Mouse (Mus musculus) embryo, embryonic 10.5 days (tissue): ENCODE results near the gene Mras.

Source experiments
- DNase-seq: peaks from one replicate; pipeline ENCODE4 v3.0.0-alpha.2; 2015; ENCODE audit warnings: low spot score

The Mras gene

DNA sequence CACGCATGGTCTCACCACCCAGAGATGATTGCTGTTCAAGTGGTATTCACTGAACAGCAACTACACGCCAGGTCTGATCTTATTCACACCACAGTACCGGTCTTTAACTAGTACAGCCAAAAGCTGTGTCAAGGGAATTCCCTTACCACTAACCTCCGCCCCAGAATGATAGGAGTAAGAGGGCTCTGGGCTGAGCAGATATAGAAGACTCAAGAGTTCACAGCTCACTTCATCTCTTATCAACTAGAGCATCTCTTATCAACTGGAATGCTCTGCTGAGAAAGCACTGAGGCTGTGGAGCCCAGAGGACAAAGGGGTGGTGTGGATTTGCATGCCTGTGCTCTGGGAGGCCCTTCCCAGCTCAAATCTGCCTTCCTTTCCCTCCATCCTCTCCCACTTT, 25.4 kb downstream of the Mras start:
- DNase-seq = no peak

DNA sequence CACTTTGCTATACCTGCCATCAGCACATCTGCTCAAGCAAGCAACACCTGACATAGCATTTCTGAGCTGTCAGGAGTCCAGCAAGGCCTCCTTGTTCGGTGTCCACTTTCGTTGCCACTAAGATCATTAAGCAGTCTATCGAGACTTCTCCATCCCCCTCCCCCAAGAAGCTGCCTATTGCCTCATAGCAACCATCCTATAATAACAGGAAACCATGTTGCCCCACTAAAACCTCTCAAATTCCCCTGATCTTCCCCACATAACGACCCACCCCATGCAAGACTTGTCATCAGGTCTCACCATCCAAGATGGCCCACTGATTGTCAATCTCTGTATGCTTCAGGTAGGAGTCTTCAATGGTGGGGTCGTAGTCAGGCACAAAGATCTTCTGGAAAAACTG, 26.1 kb downstream of the Mras start:
- DNase-seq = no peak

DNA sequence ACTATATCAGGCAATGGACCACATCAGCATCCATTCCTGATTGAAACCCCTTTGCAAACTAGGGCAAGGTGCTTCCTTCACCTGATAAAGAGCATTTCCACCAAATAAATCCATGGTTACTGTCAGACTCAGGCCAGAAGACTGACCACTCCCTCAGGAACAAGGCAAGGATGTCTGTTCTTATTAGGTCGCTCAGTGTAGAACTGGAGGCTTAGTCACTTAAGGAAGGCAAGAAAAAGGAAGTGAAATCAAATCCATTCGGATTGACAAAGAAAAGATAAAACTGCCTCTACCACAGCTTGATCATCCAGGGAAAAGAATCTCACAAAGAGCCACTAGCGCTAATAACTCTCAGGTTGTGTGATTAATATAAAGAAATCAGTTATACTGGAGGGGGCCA, 27.9 kb downstream of the Mras start:
- DNase-seq = no peak

DNA sequence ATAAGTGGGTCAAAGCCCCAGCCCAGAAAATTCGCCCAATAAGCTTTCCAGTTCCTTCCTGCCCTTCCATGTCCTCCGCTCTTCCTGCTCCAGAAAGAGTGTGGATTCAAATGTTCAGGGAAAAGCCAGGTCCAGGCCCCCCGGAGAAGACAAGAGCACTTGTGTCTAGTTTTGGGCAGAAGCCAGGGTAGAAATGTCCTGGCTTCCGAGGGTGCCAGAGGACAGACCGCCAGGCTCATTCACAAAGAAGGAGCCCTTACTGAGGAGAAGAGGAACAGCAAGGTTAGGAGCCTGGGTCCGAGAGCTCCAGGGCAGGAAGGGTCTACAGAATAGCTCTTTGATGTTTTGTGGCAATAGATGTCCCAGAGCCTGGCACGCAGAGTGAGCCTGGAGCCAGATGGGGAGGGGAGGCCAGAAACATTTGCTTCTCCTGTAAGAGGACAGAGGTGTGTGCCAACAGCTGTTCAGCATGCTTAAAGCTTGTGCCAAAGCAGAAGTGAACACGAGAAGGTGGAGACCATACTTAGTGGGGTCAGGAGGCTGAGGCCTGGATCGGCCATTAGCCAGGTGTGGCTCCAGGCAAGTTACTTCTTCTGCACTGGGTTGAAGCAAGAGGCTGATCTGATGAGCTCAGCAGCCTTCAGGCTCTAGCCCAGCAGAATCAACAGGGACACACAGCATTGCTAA, 35.8 kb downstream of the Mras start:
- DNase-seq = no peak

DNA sequence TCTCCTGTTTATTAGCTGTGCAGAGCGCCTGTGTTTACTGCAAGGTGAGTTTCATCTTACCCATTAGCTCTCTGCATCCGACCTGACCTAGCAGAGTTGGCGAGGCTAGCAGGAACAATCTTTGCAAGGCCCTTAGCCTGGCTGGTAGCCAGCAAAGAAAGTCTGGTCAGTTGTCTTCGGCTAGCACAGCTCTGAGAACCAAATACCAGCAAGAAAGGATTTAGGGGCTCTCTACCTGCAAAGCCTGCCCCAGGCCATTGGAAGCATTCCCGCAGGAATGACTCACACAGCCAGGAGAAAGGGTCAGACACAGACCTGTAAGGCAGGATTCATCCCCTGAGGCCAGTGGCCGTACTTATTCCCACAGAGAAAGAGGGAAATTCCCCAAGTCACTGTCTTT, 36.4 kb downstream of the Mras start:
- no peak for DNase-seq

DNA sequence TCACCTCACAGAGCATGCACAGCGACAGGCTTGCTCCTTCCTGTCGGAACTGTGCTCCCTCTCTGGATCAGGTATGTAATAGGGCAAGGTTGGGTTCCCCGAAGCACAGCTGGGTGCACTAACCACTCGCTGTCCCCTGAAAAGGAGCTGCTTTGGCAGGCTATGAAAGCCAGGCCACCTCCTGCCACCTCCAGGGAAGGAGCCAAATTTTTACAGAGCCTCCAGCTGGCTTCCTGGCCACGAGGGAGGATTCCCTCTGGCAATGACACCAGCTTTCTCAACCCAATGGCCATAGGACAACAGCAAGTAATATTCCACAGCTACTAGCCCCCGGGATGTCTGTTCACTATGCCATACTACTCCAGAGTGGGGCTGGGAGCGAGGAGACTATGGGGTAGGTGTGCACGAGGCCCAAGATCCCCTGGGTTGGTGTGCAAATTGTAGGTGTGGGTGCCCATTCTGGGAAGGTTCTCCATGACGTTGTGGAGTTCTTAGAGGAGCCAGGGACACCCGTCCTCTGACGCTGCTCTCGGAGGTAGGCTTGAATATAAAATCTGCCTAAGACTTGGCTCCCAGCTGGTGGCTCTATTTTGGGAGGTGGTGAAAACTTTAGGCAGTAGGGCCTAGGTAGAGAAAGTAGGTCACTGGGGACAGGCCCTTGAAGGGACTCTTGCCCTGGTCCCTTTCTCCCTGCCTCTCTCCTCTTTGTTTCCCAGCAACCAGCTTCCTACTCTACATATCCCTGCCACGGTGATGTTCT, 39.9 kb downstream of the Mras start:
- no peak for DNase-seq

DNA sequence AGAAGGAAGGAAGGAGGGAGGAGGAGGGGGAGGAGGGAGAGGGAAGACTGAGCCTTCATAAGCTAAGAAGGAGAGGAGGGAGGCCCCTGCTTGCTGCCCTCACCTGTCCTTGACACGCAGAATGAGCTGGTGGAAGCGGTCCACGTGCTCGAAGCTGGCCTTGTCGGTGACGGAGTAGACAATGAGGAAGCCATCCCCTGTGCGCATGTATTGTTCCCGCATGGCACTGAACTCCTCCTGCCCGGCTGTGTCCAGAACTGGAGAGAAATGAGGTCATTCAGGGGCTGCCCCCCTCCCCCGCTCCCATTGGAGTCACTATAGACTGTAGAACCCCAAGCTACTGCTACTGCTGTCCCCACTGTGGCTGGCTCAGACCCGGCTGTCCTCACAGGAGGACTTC, 42.8 kb downstream of the Mras start:
- DNase-seq = peak; percentile 13

DNA sequence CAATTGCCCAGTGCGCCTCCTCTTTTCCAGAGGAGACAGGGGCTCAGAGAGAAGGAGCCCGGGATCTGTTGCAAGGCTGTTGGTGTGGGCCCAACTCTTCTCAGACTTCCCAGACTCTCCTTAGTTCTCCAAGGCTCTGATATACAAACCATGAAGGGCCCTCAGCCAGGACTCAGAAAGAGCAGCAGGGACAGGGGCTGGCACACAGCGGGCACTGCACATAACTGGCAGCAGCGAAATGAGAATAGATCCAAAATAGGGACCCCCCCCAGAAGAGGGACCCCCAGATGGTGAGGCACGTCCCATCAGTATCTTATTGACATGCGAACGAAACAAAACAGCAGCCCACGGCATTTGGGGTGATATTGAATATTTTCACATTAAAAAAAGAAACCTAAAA, 44.0 kb downstream of the Mras start:
- no peak for DNase-seq

DNA sequence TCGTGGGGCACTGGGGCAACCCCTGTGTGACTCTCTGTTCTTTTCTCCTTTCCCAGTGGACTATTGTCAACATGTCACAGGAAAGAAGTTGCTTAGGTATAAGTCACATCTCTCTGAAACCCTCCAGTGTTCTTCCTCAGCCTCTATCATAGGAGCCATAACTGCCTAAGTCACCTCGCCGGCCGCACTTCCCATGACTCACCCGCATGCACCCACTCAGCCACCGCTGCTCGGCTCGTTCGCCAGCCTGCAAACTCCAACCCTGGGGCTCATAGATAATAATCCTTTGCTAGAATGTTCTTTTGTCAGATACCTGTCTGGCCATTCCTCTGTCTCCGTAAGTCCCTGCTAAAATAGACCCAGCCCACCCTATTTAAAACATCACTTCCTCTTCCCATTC, 45.6 kb downstream of the Mras start:
- no peak for DNase-seq

DNA sequence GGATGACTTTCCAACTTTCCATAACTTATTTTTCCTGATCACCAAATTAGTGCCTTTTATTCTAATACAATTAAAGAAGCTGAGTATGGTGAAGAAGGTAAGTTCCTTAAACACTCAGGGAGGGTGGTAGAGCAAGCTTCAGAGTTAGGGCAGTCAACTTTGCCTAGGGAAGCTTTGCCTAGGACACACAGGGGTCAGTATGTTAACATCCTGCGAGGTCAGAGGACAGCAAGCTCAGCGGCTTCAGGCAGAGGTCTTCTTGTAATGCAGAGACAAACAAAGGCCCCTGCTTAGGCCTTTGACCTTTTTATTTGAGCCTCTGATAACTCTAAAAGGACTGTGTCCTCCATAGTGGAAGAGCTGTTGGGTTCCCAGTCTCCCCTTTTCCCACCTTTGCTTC, 46.5 kb downstream of the Mras start:
- DNase-seq = no peak

DNA sequence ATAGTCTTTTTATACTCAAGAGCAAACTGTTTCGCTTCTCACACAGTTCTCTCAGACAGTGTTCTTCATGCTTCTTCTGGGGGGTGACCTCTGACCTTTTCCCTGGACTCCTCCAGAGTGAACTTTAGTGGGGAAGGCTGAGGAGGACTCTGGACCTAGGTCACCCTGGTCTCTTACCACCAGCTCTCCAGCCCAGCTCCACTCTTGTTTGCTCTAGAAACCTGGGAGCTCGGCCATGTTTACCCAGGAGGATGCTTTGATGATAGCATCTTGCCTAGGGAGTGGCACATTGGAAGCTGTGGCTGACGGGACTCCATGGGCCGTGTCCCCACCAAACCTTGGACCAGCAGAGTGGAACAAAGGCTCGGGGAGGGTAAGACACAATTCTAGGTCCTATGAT, 47.0 kb downstream of the Mras start:
- no peak for DNase-seq

DNA sequence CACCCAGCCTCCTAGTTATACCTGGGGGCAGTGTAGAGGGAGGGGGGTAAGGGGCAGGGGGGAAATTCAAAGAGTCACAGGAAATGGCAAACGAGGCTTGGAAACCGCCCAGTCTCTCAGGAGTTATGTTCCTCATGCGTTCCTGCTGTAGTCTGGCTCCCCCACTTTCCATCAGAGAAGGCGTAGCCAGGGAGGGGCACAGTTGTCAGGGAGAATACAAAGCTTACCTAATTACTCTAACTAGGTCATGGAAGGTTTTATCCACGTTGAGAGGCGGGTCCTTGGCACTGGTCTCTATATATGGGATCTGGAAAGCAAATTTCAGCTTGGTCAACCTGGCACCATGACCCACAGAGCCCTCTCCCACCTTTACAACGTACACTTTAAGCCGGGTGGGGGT, 47.7 kb downstream of the Mras start:
- no peak for DNase-seq

DNA sequence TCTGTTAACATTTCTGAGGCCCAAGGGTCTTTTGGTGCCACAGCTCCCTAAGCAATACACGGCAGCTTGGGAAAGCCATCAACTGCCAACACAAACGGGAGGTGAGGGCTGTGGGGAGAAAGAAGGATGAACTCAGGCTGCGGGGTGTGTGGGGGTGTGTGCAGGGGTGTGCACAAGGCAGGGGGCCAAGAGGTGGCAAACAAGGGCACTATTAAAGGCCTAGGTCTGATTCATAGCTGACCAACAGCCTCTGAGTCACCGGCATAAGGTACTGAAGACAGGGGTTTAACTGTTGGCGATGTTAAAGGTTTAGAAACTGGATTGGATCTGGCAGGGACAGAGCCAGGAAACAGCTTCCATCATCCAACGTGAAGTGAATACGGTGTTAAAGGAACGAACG, 48.3 kb downstream of the Mras start:
- DNase-seq = no peak

DNA sequence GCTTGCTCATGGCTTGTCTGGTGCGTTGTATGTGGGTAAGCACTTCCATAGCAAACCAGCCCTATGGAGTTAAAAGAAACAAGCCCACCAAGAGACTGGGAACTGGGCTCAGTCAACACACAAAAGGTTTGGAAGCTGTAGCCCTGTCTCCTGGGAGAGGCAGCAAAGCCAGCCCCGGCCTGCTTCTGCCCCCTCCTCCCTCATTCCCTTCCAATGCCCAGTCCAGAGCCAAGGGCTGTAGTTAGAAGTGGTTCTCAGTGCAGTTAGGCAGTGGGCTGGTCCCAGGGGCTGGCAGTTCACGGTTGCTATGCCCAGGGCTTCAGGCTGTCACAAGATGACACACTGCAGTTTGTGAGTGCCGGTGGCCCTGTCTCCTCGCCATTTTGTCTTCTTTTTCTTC, 49.1 kb downstream of the Mras start:
- DNase-seq = no peak

DNA sequence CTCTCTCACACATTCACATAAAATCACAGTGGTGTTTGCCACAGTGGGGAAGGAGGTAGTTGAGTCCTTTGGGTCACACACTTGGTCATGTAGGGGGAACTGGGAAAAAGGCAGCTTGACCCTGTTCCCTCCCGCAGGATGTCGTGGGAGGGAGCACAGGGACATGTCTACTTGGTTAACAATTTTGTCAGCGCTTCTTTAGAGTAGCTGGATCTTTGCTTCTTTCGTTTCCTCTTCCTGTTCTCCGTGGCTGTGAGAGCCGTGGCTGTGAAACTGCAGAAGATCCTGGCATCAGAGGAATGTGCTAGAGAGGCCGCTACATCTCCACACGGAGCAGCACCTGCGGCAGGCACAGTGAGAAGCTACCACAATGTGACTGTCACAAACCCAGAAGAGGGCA, 54.6 kb downstream of the Mras start:
- DNase-seq = no peak

DNA sequence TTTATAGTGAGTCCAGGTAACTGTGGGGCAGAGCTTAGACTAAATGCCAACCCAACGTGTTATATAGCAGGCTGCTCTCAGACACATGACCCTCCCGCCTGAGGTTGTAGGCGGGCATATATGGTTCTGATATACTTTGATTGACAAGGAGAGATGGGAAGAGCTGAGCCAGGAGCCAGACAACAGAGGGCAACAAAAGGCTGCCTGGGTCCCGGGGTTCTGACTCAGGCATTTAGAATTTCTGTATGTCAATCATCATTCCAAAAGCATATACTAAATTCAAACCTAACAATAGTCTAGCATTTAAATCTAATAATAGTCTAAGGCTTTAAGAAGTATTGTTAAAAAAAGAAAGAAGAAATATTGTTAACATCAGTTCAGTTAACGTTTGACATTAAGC, 58.0 kb downstream of the Mras start:
- no peak for DNase-seq

DNA sequence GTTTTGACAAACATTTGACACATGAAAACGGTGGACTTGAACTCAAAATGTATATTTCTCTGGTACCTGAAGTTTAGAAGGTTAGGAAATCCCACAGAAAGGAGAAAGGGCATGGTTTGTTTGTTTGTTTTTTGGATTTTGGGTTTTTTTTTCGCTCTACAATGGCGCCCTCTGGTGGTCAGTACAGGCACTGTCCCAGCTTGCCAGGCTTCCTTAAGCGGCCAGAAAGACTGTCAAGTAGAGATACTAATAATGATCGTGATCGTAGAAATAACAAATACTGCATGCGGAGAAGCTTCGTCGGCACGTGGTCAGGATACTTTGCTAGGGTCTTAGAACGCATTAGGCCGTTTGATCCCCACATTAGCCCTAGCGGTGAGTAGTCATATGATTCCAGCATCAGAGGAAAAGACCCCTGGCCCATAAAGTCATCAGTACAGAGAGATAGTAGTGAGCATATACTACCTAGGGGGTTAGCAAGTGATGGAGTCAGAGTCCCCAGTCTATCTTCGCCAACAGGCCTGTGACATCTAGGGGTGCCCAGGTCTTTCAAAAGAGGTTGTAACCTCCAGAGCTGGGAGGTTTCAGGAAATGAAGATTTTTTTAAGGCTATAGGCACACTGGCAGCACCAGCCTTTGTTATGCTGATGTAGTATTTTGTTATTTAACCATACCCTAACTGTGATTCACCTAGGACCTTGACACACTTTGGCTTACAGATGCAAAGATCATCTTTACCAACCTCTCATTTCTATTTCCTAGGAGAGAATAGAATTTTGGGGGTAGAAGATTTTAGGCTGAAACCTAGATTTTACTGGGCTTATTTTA, 60.4 kb downstream of the Mras start:
- peak; percentile 71 for DNase-seq

DNA sequence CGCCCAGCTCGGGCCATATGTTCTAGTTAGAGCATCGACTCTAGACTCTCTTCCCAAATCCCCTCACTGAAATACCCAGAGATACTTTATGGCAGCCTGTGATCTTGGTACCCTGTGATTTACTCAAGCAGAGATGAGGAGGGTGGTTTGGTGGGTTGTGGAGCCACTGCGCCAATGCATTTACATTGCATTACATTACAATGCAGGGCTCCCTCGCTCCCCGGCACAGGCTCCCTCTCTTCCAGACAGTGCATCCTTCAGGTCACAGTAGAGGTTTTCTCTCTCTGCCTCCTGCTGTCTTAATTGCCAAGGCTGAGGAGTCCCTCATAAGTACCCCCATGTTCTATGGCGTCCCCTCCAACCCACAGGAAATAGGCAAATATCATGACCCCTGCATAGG, 68.8 kb downstream of the Mras start:
- DNase-seq = no peak

DNA sequence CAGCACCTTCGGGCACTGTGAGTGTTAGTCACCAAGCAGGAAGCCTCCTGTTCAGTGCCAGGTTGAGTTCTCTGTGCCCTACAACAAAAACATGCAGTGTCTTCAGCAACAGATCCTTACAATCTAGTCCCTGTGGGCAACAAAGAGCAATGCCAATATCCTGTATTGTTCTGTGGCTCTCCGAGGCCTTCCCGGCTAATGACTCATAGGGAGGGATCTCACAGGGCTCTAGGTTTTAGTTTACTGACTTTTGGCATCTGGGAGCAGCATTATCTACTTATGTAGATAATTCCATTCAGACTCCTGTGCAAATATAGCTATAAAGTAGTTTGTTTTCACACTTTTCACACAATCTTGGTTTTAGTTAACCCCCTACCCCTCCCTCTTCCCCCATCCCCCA, 71.3 kb downstream of the Mras start:
- no peak for DNase-seq

DNA sequence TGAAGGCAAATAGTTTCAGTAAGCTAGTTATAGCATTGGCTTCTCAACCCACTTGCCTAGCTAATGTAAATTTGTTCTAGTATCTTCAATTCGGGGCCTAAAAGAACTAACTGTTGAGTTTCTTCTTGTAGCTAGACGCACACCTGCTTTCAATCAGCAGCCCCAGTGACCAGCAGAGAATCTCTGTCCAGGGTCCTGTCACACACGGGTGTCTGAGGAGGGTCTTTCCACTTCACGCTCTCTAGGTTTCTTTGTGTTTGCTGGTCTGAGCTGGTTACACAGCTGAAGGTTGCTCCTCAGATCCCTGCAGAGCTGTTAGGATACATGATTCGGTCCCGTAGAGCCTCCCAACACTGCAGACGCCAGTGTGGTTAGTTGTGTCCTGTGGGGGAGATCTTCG, 74.1 kb downstream of the Mras start:
- peak; percentile 48 for DNase-seq

DNA sequence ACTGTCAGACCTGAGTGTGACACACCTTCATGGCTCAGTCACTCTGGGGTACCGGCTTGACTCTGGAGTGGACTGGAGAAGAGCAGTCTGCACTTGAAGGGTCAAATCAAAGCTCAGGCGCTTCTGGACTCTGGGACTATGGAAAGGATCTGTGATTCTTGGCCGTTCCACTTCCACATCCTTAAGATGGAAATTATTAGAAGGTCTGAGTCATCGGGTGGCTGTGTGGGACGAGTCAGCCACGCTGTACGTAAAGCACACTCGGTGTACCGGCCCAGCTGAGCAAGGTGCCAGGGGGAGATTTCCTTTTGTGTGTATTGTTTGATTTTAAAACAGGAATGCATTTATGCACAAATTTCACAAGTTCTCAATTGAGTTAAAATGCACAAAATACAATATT, 75.2 kb downstream of the Mras start:
- DNase-seq = no peak

DNA sequence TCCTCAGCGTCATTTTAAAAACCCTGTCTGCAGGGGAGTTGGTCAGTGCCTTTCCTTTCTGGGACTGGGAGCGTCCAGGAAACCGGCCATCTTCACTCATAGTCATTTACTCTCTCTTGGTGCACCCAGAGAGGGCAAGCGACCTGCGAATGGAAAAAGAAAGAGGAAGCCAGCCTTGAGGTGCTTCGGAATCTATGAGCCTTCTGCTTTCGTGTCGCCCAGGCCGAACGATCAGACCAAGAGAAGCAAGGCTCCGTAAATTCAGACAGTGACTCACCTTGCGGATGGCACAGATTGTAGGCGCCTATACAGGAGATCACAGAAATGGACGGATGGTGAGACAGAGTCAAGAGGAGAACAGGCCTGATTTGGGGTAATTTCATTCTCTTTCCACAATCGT, 78.2 kb downstream of the Mras start:
- no peak for DNase-seq
